Mouse (Mus musculus) heart, adult 2 months (tissue): ENCODE measurements around the gene Drd4.

Source experiments
- CTCF ChIP-seq: fragments of 200-600 bp; IDR thresholded peaks from 2 replicates; pipeline ENCODE4 v1.8.1; 2022; ENCODE audit warnings: antibody characterized with exemption, mild to moderate bottlenecking, moderate library complexity
- POLR2A ChIP-seq: fragments of 200-500 bp; IDR thresholded peaks from 2 replicates; pipeline ENCODE4 v1.6.1; 2011; ENCODE audit warnings: mild to moderate bottlenecking, low read depth, low read length, control low read depth; ENCODE audit not compliant: insufficient read depth

- TF ChIP-seq POLR2A (no peak), CTCF (peak; percentile 46)
Measured at GRCm38 (mm10) chr7:141278766-141279590, 12.8 kb upstream of the Drd4 start, which contains the start of gene Sct.
